Mouse (Mus musculus) heart, embryonic 11.5 days (tissue): ENCODE results near the gene Pla1a. TPM values are rescaled to one million over a fixed set of nuclear protein-coding genes. Genes with fewer than 3 reads are reported as not detected.

ENCODE experiments used
- ATAC-seq: fragments of 200-750 bp; cut with Nextera tagmentation; replicated peaks from 2 replicates; pipeline ENCODE4 v1.8.0; 2017; ENCODE audit warnings: moderate library complexity; ENCODE audit not compliant: insufficient number of reproducible peaks, low FRiP score, low TSS enrichment
- H3K27ac ChIP-seq: fragments of 300-500 bp; sonication (generic); 2 replicates; pipeline ENCODE4 v1.5.1; 2014; ENCODE audit warnings: mild to moderate bottlenecking, low read depth, low read length
- H3K27me3 ChIP-seq: fragments of 300-500 bp; sonication (generic); 2 replicates; pipeline ENCODE4 v1.6.1; 2014; ENCODE audit warnings: mild to moderate bottlenecking, low read length, mixed read lengths; ENCODE audit not compliant: control insufficient read depth, insufficient read depth
- H3K36me3 ChIP-seq: fragments of 300-500 bp; sonication (generic); 2 replicates; pipeline ENCODE4 v1.6.1; 2014; ENCODE audit warnings: mild to moderate bottlenecking, low read length, moderate library complexity, mixed read lengths; ENCODE audit not compliant: control insufficient read depth, insufficient read depth
- H3K4me1 ChIP-seq: fragments of 300-500 bp; sonication (generic); 2 replicates; pipeline ENCODE4 v1.6.1; 2014; ENCODE audit warnings: low read length; ENCODE audit not compliant: control insufficient read depth, insufficient read depth
- H3K4me2 ChIP-seq: fragments of 300-500 bp; sonication (generic); 2 replicates; pipeline ENCODE4 v1.6.1; 2014; ENCODE audit warnings: mild to moderate bottlenecking, moderate library complexity
- H3K4me3 ChIP-seq: fragments of 300-500 bp; sonication (generic); 2 replicates; pipeline ENCODE4 v1.5.1; 2014; ENCODE audit warnings: low read depth, low read length
- H3K9ac ChIP-seq: fragments of 300-500 bp; sonication (generic); 2 replicates; pipeline ENCODE4 v1.6.1; 2014; ENCODE audit warnings: mild to moderate bottlenecking, low read depth, low read length, moderate library complexity
- H3K9me3 ChIP-seq: fragments of 300-500 bp; sonication (generic); replicated peaks from 2 replicates; pipeline ENCODE4 v1.6.1; 2016; ENCODE audit warnings: low read length; ENCODE audit not compliant: control insufficient read depth
- WGBS: fragments of 180-500 bp; shearing (Covaris S2); extraction: QIAGEN DNeasy Blood & Tissue Kit; methylation state at CpG from one replicate; pipeline ENCODE4 v1.1.7; 2014; ENCODE audit not compliant: insufficient replicate concordance; 5-methylcytosine and 5-hydroxymethylcytosine counted together
- polyA plus RNA-seq: library from polyadenylated mRNA; unstranded; fragments of >200 nt; fragmentation: Nextera tagmentation; extraction: Ambion mirVana; gene quantifications from 2 replicates; pipeline ENCODE4 v1.2.1, GENCODE M21; 2014

Gene Pla1a
- polyA plus RNA-seq, 1 experiment from 2014 or later = 0.43 TPM

- ATAC-seq = no peak
- H3K9me3 ChIP-seq = no peaks in the 10 kb centered on the region
- no peaks in the 10 kb centered on the region for H3K4me1 ChIP-seq
- H3K4me3 ChIP-seq = no peak overlapping the region
- H3K4me2 ChIP-seq = no peak overlapping the region
- no peak overlapping the region for H3K27ac ChIP-seq
- H3K9ac ChIP-seq = no peak overlapping the region
- H3K36me3 ChIP-seq = peaks cover 32% of the 10 kb centered on the region
- H3K27me3 ChIP-seq = no peaks in the 10 kb centered on the region
- 94% methylated on average over 20 of the region's 20 CpGs for WGBS
Observed at GRCm38 (mm10) chr16:38445576-38445975, 12.6 kb upstream of the Pla1a start.

DNA sequence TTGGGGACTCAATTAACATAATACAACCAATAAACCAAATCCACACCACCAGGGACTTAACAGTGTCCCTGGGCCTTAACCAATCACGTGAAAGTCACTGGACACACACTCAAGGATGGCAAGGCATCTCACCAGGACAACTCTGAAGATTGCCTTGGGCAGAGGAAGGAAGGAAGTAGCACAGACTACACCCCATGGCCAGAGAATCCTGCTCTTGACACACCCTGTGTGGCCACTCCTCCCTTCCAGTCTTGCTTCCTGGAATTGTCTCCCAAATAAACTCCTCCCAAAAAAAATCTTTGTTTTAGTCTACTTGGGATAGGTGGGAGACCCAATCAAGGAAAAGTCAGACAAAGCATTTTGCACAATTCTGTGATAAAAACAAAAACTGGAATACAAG is 12.1 kb upstream of the Pla1a start:
- Histone ChIP-seq H3K36me3 (peaks cover 32% of the 10 kb centered on the region), H3K27me3 (no peaks in the 10 kb centered on the region)
- ATAC-seq = no peak

DNA sequence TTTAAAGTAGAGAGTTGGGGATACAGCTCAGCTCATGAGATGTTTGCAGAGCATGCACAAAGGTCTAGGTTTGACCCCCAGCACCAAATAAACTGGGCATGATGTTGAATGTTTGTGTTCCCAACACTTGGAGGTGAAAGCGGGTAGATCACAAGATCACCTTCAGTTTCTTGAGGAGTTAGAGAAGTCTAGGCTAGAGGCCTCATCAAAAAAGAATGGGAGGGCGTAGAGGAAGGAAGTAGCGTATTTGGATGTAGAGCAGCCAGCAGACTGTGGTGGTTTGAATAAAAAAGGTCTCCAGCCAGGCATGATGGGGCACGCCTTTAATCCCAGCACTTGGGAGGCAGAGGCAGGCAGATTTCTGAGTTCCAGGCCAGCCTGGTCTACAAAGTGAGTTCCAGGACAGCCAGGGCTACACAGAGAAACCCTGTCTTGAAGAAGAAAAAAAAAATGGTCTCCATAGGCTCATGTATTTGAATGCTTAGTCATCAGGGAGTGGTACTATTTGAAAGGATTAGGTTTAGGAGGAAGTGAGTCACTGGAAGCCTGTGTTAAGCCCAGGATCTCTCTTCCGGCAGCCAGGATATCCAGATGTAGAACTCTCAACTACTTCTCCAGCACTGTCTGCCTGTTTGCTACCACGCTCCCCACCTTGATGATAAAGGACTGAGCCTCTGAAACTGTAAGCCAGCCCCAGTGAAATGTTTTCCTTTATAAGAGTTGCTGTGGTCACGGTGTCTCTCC is 10.9 kb upstream of the Pla1a start:
- peaks cover 28% of the 10 kb centered on the region for H3K36me3 ChIP-seq
- no peak overlapping the region for H3K4me3 ChIP-seq

More for the DNA sequence above, 12.1 kb upstream of the Pla1a start:
- no peaks in the 10 kb centered on the region for H3K4me1 ChIP-seq
- H3K9me3 ChIP-seq = no peaks in the 10 kb centered on the region
- H3K4me2 ChIP-seq = no peak overlapping the region
- 96% methylated on average over 1 of the region's 1 CpGs for WGBS
- no peak overlapping the region for H3K9ac ChIP-seq
- H3K27ac ChIP-seq = no peak overlapping the region
- no peak overlapping the region for H3K4me3 ChIP-seq

GRCm38 (mm10) chr16:38442216-38442615 is 9.3 kb upstream of the Pla1a start:
- Histone ChIP-seq H3K9me3 (no peaks in the 10 kb centered on the region), H3K36me3 (peaks cover 23% of the 10 kb centered on the region), H3K27me3 (no peaks in the 10 kb centered on the region), H3K9ac (no peak overlapping the region), H3K27ac (no peak overlapping the region), H3K4me1 (no peaks in the 10 kb centered on the region), H3K4me2 (no peak overlapping the region), H3K4me3 (no peak overlapping the region)
- WGBS = 79% methylated on average over 8 of the region's 8 CpGs
- no peak for ATAC-seq

More for the DNA sequence above, 10.9 kb upstream of the Pla1a start:
- Histone ChIP-seq H3K27ac (no peak overlapping the region), H3K27me3 (no peaks in the 10 kb centered on the region), H3K4me1 (no peaks in the 10 kb centered on the region), H3K9ac (no peak overlapping the region), H3K4me2 (no peak overlapping the region), H3K9me3 (no peaks in the 10 kb centered on the region)
- 96% methylated on average over 7 of the region's 7 CpGs for WGBS
- ATAC-seq = no peak

DNA sequence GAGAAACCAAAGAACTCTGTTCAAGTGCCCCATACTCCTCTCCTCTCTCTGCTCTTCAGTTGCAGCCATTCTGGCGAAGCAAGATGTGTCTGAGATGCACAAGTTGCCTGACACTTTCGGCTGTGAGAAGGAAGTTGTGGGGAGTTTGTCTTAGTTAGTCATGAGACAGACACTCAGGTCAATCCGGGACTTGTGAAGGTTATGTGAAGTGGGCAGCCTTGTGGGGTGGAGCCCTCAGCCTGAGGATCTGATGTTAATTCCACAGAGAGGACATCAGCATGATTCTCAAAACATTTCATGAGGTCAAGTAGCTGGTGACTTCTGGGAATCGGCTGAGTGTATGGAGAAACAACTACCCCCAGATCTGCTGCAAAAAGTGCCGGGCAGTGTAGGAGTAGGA is 8.7 kb upstream of the Pla1a start:
- Histone ChIP-seq H3K27me3 (no peaks in the 10 kb centered on the region), H3K4me2 (no peak overlapping the region), H3K4me3 (no peak overlapping the region), H3K9ac (no peak overlapping the region), H3K36me3 (peaks cover 17% of the 10 kb centered on the region), H3K4me1 (no peaks in the 10 kb centered on the region), H3K9me3 (no peaks in the 10 kb centered on the region), H3K27ac (no peak overlapping the region)
- ATAC-seq = no peak
- WGBS = 80% methylated on average over 5 of the region's 5 CpGs

DNA sequence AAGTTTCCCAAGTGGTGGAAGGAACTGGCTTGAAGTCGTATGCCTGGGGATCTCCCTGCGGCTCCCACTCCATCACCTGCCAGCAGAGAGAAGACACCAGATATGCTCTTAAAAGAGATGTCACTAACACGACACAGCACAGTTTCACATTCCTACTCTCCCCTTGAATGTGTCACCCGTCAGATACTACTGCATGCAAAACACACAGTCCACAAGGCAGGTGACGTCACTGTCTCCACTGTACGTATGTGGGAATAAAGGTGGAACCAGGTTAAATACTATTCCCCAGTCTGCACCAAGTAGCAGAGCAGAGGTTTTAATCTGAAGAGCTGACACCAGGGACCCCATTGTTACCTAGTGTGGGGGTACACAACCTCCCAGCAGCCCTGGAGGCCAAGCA is 7.5 kb upstream of the Pla1a start:
- Histone ChIP-seq H3K27ac (no peak overlapping the region), H3K4me1 (no peaks in the 10 kb centered on the region), H3K9me3 (no peaks in the 10 kb centered on the region), H3K36me3 (peaks cover 10% of the 10 kb centered on the region), H3K27me3 (no peaks in the 10 kb centered on the region), H3K4me3 (no peak overlapping the region), H3K4me2 (no peak overlapping the region), H3K9ac (no peak overlapping the region)
- ATAC-seq = 0 out of 2 replicates have a peak, but pooled peaks have one; percentile 10
- 48% methylated on average over 6 of the region's 6 CpGs for WGBS

- Histone ChIP-seq H3K36me3 (peaks cover under 1% of the 10 kb centered on the region; the same call in 1 of the 2 replicates), H3K27me3 (no peaks in the 10 kb centered on the region), H3K4me1 (no peaks in the 10 kb centered on the region), H3K4me3 (no peak overlapping the region), H3K9me3 (no peaks in the 10 kb centered on the region), H3K9ac (no peak overlapping the region), H3K4me2 (no peak overlapping the region), H3K27ac (no peak overlapping the region)
- ATAC-seq = no peak
- WGBS = 73% methylated on average over 1 of the region's 1 CpGs
Observed at GRCm38 (mm10) chr16:38439190-38439589, 6.2 kb upstream of the Pla1a start.

GRCm38 (mm10) chr16:38434295-38434795 is 1.4 kb upstream of the Pla1a start:
- no peak overlapping the region for H3K4me2 ChIP-seq
- no peaks in the 10 kb centered on the region for H3K36me3 ChIP-seq
- H3K27me3 ChIP-seq = no peaks in the 10 kb centered on the region
- no peak for ATAC-seq
- WGBS = 89% methylated on average over 4 of the region's 4 CpGs
- H3K9ac ChIP-seq = no peak overlapping the region
- no peak overlapping the region for H3K4me3 ChIP-seq
- no peak overlapping the region for H3K27ac ChIP-seq
- no peaks in the 10 kb centered on the region for H3K9me3 ChIP-seq
- peaks cover 7% of the 10 kb centered on the region for H3K4me1 ChIP-seq

DNA sequence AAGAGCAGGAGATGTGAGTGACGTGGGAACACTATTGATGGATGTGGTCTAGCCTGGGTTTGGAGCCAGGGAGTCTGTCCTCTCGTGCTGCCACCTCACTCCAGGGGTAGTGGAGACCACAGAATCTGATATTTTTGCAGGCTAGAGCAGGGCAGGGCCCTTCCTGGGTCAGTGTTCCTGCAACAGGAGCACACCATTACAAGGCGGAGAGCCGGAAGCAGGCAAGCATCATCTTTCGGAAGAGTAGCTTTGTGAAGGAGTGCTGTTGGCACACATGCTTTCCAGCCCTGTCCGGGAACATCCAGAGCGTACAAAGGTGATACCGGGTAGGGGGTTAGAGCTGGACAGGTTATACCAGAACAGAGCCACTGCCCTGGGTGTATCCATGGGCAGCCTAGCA is 569 bp upstream of the Pla1a start:
- H3K4me3 ChIP-seq = no peak overlapping the region
- 83% methylated on average over 8 of the region's 8 CpGs for WGBS
- ATAC-seq = no peak
- no peak overlapping the region for H3K27ac ChIP-seq
- no peaks in the 10 kb centered on the region for H3K9me3 ChIP-seq
- H3K4me2 ChIP-seq = no peak overlapping the region
- H3K9ac ChIP-seq = no peak overlapping the region
- H3K4me1 ChIP-seq = peaks cover 7% of the 10 kb centered on the region
- H3K36me3 ChIP-seq = no peaks in the 10 kb centered on the region
- H3K27me3 ChIP-seq = no peaks in the 10 kb centered on the region
